In genomic region chr5:87335199-87335598, GRCm38 (mm10) we compare ENCODE assay signal across 35 mouse cellular contexts. TPM values are rescaled to one million over a fixed set of nuclear protein-coding genes. Genes with fewer than 3 reads are reported as not detected.
"Had no signal": no experiment of that assay in that cellular context is flagged by ENCODE, and none has a peak within 500 bp of the region (broad histone marks: within the 10 kb centered on the region; RNA-seq: fewer than 3 reads in every experiment).

No protein-coding gene starts in this region.

- H3K4me1 ChIP-seq: forebrain, embryonic 15.5 days; heart, embryonic 10.5 days; heart, embryonic 12.5 days; hindbrain, embryonic 10.5 days; hindbrain, embryonic 12.5 days; limb, embryonic 10.5 days; limb, embryonic 12.5 days had no signal

- H3K4me2 ChIP-seq: forebrain, embryonic 15.5 days; heart, embryonic 12.5 days; hindbrain, embryonic 12.5 days; hindbrain, embryonic 14.5 days; limb, embryonic 12.5 days; liver, embryonic 11.5 days had no signal

- H3K27me3 ChIP-seq: forebrain, embryonic 15.5 days; heart, embryonic 12.5 days; hindbrain, embryonic 12.5 days; limb, embryonic 12.5 days had no signal

- H3K27ac ChIP-seq: forebrain, embryonic 15.5 days; gastrocnemius, adult 2 months; heart, embryonic 10.5 days; hindbrain, embryonic 10.5 days; hindbrain, embryonic 12.5 days; hindbrain, embryonic 14.5 days; layer of hippocampus, adult 2 months; left cerebral cortex, adult 2 months; limb, embryonic 10.5 days; limb, embryonic 12.5 days; liver, embryonic 14.5 days had no signal

- H3K9ac ChIP-seq: forebrain, embryonic 15.5 days; forebrain, postnatal 0 days; heart, embryonic 12.5 days; hindbrain, embryonic 12.5 days; hindbrain, embryonic 14.5 days; limb, embryonic 12.5 days; liver, embryonic 14.5 days had no signal

- H3K9me3 ChIP-seq: forebrain, embryonic 15.5 days; heart, embryonic 10.5 days; heart, embryonic 12.5 days; hindbrain, embryonic 10.5 days; hindbrain, embryonic 12.5 days; limb, embryonic 10.5 days; limb, embryonic 12.5 days had no signal

- ATAC-seq: forebrain, embryonic 15.5 days; forebrain, postnatal 0 days; hindbrain, embryonic 16.5 days; inflammation-experienced regulatory T-cells, adult 6 months; intestine, embryonic 16.5 days had no signal

- DNase-seq: forebrain, postnatal 0 days; gastrocnemius, adult 2 months; gastrocnemius, postnatal 10 days; gastrocnemius, postnatal 25 days; heart, adult 18-20 months; heart, postnatal 10 days; heart, postnatal 4 days; kidney, adult 8-10 months; kidney, postnatal 4 days had no signal

- H3K4me3 ChIP-seq: forebrain, embryonic 15.5 days; gastrocnemius, adult 2 months; heart, embryonic 10.5 days; heart, embryonic 12.5 days; hindbrain, embryonic 10.5 days; hindbrain, embryonic 12.5 days; layer of hippocampus, adult 2 months; left cerebral cortex, adult 2 months; limb, embryonic 10.5 days; limb, embryonic 12.5 days had no signal

- H3K36me3 ChIP-seq: forebrain, embryonic 15.5 days; heart, embryonic 10.5 days; heart, embryonic 12.5 days; hindbrain, embryonic 10.5 days; hindbrain, embryonic 12.5 days; limb, embryonic 10.5 days; limb, embryonic 12.5 days had no signal

RNA-seq across cellular contexts. Expression of gene Ugt2a3, which starts 1.8 kb away (rescaled TPM):
- total RNA-seq: forebrain, postnatal 0 days; gastrocnemius, adult 2 months; gastrocnemius, postnatal 10 days; gastrocnemius, postnatal 25 days; gastrocnemius, postnatal 4 days; granulocyte monocyte progenitor cell, adult 5-6 weeks; heart, adult 18-20 months; heart, adult 8-10 months; heart, postnatal 10 days; heart, postnatal 25 days; heart, postnatal 4 days; layer of hippocampus, adult 2 months; layer of hippocampus, postnatal 25 days; left cerebral cortex, adult 2 months; left cerebral cortex, postnatal 14 days; left cerebral cortex, postnatal 36 days had no signal
- polyA plus RNA-seq: forebrain, embryonic 15.5 days; forebrain, postnatal 0 days; frontal cortex, adult 2 months; heart, embryonic 10.5 days; heart, embryonic 12.5 days; heart, embryonic 14.5 days; heart, embryonic 16.5 days; hindbrain, embryonic 10.5 days; hindbrain, embryonic 12.5 days; hindbrain, embryonic 14.5 days; hindbrain, embryonic 16.5 days; inflammation-experienced regulatory T-cells, adult 6 months; limb, embryonic 10.5 days; limb, embryonic 12.5 days; limb, embryonic 14.5 days; liver, embryonic 11.5 days; liver, embryonic 14.5 days had no signal
